Mouse (Mus musculus) kidney, postnatal 36 days (tissue): ENCODE data around the gene Dynll2.

Source experiments
- DNase-seq, 2 experiments: peaks; one replicate each; pipeline ENCODE4 v3.0.0; 2021 to 2022; ENCODE audit warnings: mixed read lengths in 2 of 2

The Dynll2 gene

DNA sequence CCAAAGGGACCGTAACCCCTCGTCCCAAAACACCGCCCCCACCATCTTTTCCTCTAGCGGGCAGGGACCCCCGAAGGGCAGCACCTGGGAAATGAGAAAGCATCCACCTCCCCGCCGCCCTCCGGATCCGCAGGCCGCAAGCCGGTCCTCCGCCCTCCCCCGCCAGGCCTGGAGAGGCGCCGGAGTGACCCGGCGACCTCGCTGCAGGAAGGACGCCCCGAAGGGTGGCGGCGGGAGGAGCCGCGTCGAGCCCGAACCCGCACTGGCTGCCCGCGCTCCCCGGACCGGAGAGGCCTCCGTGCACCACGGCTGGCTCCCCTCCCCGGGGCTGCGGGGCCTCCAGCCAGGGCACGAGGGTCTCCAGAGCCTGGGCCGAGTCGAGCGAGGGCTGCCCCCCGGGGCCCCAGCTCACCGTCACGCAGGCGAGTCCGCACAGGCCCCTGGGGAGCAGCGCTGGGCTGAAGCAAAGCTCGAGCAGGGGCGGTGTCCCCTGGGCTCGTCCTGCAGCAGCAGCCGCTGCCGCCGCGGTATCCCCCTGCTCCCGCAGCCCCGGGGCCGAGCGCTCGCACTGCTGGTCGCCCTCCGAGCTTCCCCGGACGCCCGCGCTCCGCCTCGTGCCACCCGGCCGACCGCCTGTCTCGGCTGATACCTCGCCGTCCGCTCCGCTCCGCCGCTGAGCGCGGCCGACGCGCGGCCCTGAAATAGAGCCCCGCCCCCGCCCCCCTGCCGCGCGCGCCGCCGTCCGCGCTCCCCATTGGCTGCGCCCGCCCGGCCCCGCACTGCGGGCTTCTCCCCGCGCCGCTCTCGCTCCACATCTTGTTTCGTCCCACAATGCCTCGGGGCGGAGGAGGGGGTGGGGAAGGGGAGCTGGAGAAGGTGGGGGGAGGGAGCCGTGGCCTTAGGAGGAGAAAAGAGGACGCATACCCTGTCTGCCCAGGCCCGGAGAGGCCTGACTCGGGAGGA, at the start of gene Dynll2:
TSS of gene Dynll2 (minus strand) at position 703 of the 963 bp plus-strand sequence.
- DNase-seq = peak; percentile 92 to 94

GRCm38 (mm10) chr11:88036761-88037251, 49.5 kb upstream of the Dynll2 start:
- no peak for DNase-seq

GRCm38 (mm10) chr11:88035970-88036369, 48.6 kb upstream of the Dynll2 start:
- no peak for DNase-seq

- no peak for DNase-seq
These were observed 44.4 kb upstream of the Dynll2 start for GRCm38 (mm10) chr11:88031753-88032152.

DNA sequence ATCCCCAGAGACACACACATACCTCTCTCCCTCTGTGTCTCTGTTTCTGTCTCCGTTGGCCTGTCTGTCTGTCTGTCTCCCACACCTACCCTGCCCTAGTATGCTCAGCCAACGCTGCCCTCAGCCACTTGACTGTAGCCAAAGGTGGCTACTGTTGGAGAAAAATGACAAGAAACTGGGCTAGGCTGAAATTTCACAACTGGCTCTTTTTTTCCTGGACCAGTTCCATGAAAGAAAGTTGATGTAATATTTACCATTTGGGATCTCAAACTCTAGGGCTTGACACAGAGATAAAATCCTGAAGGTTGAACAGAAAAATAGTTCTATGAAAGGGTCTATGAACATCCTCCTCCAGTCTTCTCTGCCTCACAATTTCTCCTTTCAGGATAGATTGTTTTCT, 43.5 kb upstream of the Dynll2 start:
- no peak for DNase-seq

- peak; percentile 34 to 65 for DNase-seq
These were observed 42.9 kb upstream of the Dynll2 start for GRCm38 (mm10) chr11:88030219-88030618.

DNA sequence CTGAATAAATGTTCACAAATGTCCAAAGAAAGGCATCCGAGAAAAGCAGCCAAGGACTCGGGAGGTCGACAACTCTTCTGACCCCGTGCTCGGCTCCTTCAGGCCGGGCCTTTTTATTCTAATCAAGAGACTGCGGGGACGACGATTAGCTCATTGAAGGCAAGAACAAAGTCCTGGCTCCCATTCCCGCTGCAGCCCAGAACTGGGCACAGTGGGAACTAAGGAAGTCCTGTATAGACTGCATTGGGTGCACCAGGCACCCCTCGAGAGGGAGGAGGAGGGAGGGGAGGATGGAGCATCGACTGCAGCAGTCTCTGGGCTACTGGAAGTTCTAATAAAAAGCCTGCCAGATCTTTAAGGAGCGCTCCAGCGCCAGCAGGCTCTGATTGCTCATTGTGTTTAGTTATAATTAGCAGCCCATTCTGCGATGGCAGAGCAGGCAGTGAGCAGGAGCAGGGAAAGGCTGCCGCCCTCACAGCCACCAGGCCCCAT, 40.9 kb upstream of the Dynll2 start:
- DNase-seq = no peak

DNA sequence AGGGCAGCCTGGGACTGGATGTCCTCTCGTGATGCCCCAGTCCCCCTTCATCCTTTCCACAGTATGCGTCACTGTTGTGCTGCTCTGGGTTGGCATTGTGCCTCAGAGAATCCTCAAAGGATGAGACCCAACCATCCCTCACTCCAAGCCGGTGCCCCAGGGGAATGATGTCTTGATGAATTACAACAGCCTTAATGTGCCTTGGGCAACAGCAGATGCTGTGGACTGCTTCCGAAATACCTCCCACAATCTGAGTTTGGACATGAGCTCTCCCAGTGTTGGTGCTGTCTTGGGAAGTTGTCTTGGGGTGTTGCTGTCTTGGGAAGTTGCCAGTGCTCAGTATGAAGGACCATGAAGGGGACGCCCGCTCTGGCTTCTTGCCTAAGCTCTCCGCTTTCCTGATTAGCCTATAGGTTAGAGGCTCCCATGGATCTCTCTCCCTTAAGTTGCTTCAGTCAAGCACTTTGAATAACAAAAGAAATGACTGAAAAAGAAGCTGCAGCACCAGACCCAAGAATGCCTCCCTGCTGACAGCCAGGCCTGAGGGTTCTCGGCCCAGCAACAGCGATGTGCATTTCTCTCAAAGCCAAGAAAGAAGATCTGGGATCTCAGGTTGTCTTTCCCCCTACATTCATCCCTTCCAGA, 40.2 kb upstream of the Dynll2 start:
- no peak for DNase-seq

- DNase-seq = no peak
These were observed 36.6 kb upstream of the Dynll2 start for GRCm38 (mm10) chr11:88023933-88024332.

DNA sequence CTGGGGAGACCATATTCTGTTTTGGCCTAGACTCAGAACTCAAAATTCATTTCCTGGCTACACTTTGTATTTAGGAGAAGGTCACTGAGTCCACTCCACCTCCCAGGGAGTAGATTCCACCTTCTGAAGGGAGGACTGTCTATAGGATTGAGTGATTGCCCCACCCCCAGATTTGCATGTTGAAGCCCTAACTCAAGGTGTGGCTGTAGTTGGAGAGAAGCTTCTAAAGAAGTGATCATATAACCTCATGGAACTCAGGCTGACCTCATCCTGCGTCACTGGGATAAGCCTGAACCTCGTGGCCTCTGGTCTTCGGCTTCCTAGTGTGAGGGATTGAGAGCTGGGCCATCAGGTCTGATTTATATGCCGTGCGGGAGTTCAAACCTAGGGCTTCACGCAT, 28.5 kb upstream of the Dynll2 start:
- DNase-seq = no peak

DNA sequence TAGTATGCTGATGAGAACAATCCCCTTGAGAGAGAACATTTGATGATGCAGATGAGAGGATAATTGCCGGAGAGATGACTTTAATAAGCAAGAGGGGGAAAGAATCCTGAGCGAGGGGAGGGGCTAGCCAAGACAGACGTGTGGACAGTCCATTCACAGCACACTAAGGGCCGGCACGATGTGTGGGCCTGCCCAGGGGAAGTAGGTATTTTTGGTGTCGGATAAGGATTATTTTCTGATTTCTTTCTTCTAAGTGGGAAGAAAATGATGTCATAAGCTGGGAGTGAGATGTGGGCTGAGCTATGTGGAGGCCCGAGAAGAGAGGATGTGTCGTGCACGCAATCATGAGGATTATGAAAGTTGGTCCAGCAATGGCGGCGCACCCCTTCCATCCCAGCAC, 27.8 kb upstream of the Dynll2 start:
- DNase-seq = no peak

DNA sequence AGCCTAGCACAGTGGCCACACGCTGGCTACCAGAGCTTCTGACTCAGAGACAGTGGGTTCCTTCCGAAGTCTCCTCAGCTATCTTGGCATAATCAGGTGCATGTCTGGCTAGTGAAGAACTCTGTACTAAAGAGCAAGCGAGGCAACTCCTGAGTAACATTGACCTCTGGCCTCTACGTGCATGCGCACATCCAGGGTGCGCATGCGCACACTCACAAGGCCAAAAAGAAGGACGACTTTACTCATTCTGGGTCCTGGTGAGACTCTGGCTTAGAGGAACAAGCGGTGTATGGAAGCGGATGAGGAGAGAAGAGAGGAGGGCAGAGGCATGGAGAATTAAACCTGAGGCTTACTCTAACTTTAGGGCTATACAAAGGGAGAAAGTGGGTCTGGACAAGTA, 26.3 kb upstream of the Dynll2 start:
- DNase-seq = no peak

DNA sequence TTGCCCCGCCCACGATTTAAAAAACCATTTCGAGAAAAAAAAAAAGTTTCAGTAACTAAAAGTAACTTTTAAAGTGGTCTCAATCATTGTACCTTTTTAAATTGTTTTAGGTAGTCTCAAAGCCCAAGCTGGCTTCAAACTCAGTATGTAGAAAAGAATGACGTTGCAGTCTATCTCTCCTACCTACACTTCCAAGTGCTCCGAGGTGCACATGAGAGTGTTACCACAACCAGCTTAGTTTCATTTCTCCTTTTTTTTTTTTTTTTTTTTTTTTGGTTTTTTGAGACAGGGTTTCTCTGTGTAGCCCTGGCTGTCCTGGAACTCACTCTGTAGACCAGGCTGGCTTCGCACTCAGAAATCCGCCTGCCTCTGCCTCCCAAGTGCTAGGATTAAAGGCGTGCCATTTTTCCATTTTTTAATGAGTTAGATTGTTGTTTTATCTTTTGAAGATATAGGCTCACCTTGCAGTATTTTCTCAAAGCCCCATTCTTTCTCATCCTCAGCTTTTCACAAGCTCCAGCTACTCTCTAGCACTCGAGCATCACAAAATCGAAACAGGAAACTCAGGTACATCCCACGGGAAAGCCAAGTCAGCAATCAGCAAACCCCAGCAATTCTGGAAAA, 25.4 kb upstream of the Dynll2 start:
- DNase-seq = no peak

DNA sequence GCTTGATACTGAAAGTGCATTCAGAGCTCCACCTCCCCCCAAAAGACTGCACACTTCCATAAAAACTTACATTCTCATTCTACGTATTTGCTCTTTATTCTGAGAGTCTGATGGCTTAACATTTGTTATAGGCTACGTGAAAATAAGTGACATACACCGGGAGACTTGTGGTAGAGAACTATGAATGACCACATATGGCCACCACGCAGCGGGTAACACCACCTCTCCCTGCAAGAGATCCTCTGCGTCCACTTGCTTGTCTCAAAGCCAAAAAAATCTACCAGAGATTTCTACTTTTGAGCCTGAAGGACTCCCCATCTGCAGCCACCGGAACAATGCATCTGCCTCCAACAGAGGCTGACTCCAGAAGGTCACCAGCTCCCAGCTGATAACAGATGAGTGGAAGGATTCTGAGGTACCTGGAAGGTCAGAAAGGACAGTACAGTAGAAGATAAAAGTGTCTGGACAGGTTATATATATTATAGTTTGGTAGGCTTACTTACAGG, 24.6 kb upstream of the Dynll2 start:
- DNase-seq = no peak

- DNase-seq = no peak
These were observed 24.0 kb upstream of the Dynll2 start for GRCm38 (mm10) chr11:88011208-88011913.

GRCm38 (mm10) chr11:88009542-88010190, 22.3 kb upstream of the Dynll2 start:
- peak; percentile 13 to 30 for DNase-seq

- no peak for DNase-seq
These were observed 21.3 kb upstream of the Dynll2 start for GRCm38 (mm10) chr11:88008641-88009040.

- no peak for DNase-seq
These were observed 16.8 kb upstream of the Dynll2 start for GRCm38 (mm10) chr11:88004123-88004522.

DNA sequence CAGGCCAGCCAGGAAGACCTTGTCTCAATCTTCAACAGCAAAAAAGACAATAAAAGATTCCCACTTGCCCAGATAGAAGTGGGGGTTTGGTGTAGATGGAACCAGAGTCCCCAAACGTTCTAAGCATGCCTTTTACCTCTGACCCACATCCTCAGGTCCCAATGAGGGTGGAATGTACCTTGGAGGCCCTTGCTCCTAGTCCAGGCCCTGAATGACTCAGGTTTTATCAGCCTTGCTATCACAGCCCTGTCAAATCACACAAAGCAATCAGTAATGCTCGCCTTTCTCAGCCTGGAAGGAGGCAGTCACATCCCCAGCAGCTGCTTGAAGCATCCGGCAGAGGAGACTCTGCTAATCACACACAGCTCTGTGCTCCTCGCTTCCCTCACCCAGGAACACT, 15.4 kb upstream of the Dynll2 start:
- no peak for DNase-seq

DNA sequence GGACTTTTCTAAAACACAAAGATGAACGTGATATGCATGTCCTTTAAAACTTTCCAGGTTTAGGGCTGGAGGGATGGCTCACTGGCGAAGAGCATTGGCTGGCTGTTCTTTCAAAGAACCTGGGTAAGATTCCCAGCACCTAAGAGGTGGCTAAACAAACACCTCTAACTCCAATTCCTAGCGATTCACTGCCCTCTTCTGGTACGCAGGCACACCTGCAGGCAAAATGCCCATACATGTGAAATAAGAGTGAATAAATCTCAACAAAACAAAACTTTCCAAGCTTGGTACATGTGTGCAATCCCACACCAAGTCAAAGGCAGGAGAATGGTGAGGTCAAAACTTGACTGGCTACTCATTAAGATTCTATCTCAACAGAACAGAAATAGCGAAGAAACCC, 12.4 kb upstream of the Dynll2 start:
- DNase-seq = no peak

DNA sequence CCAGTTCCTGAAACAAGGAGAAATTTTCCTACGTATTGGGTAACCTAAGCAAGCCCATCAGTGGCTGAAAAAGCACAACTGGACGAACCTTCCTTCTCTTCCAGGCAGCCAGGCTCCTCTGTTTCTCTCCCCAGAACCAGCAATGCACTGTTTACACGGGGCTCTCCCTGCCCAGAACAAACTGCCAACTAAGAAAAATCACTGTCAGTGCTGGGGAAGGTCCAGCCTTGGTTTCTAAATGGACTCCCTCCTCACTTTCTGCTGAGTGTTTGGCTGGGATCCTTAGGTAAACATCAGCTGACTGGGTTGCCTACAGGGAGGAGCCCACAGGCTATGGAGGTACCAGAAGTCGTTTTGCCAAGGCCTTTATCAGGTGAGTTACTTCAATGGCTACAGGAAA, 4.5 kb upstream of the Dynll2 start:
- DNase-seq = no peak

GRCm38 (mm10) chr11:87987861-87988260, 528 bp upstream of the Dynll2 start:
- DNase-seq = no peak
